Comparison of ENCODE assay signal across 11 mouse cellular contexts in the genomic region with DNA sequence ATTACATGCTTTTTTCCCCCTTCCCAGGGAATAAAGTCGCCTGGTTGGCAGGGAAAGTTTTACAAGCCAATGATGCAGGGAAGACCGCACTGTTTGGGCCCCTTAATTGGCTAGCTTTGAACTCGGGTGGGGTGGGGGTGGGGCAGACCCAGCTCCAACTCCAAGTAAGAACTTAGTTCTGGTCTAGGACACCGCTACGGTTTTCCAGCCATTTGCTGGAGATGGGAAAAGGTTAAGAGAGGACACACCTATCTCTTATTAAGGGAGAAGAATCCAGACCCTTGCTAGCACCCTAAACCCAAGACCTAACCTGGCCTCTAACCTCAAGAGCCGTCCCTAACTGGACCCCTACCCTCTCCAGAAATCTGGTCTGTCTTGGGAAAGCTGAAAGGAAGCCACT. TPM values are rescaled to one million over a fixed set of nuclear protein-coding genes. Genes with fewer than 3 reads are reported as not detected.
DNase-seq lines count a peak whose midpoint lies in the region; ATAC-seq and TF ChIP-seq lines count a peak whose summit lies in the region.
"Had no signal": no experiment of that assay in that cellular context is flagged by ENCODE, and none has a peak within 500 bp of the region (broad histone marks: within the 10 kb centered on the region; RNA-seq: fewer than 3 reads in every experiment).

No protein-coding gene starts in this region.

- H3K4me3 ChIP-seq in hindbrain, embryonic 10.5 days = peak overlapping the region; percentile 54; the same call in 1 of the 2 replicates
- no peak overlapping the region for H3K4me3 ChIP-seq in hindbrain, embryonic 14.5 days (replicated peaks; ENCODE audit: low read length)
- H3K4me3 ChIP-seq in embryonic facial prominence, embryonic 12.5 days = no peak overlapping the region
- H3K4me3 ChIP-seq in hindbrain, embryonic 12.5 days = no peak overlapping the region
- H3K4me3 ChIP-seq in midbrain, embryonic 13.5 days (replicated peaks) = no peak overlapping the region
- H3K4me3 ChIP-seq in gastrocnemius, adult 2 months = no peak overlapping the region
- H3K4me3 ChIP-seq in liver, embryonic 11.5 days (ENCODE audit: low read depth, low read length) = no peak overlapping the region

- no peak overlapping the region for H3K4me2 ChIP-seq in hindbrain, embryonic 14.5 days (replicated peaks)
- H3K4me2 ChIP-seq in embryonic facial prominence, embryonic 12.5 days (replicated peaks) = peak overlapping the region; percentile 57
- peak overlapping the region; percentile 67 for H3K4me2 ChIP-seq in hindbrain, embryonic 12.5 days (replicated peaks)
- H3K4me2 ChIP-seq in midbrain, embryonic 13.5 days (replicated peaks) = peak overlapping the region; percentile 71
- no peak overlapping the region for H3K4me2 ChIP-seq in liver, embryonic 11.5 days

- 20% methylated on average over 6 of the region's 6 CpGs for WGBS in hindbrain, embryonic 10.5 days
- 18% methylated on average over 6 of the region's 6 CpGs for WGBS in hindbrain, embryonic 14.5 days
- WGBS in embryonic facial prominence, embryonic 12.5 days = 14% methylated on average over 6 of the region's 6 CpGs
- WGBS in hindbrain, embryonic 12.5 days = 26% methylated on average over 6 of the region's 6 CpGs
- 22% methylated on average over 6 of the region's 6 CpGs for WGBS in midbrain, embryonic 13.5 days
- 38% methylated on average over 6 of the region's 6 CpGs for WGBS in liver, embryonic 11.5 days

- TF ChIP-seq CTCF in gastrocnemius, adult 2 months (IDR thresholded peaks at IDR 0.05) = no peak

- no peak overlapping the region for H3K9ac ChIP-seq in hindbrain, embryonic 14.5 days
- H3K9ac ChIP-seq in embryonic facial prominence, embryonic 12.5 days = no peak overlapping the region
- no peak overlapping the region for H3K9ac ChIP-seq in hindbrain, embryonic 12.5 days
- no peak overlapping the region for H3K9ac ChIP-seq in midbrain, embryonic 13.5 days (replicated peaks)
- no peak overlapping the region for H3K9ac ChIP-seq in liver, embryonic 11.5 days (ENCODE audit: low read depth, low read length)
- H3K9ac ChIP-seq: liver, embryonic 14.5 days had no signal

- H3K27ac ChIP-seq in hindbrain, embryonic 10.5 days = peak overlapping the region; percentile 98
- no peak overlapping the region for H3K27ac ChIP-seq in hindbrain, embryonic 14.5 days
- H3K27ac ChIP-seq in embryonic facial prominence, embryonic 12.5 days = peak overlapping the region; percentile 87
- no peak overlapping the region for H3K27ac ChIP-seq in hindbrain, embryonic 12.5 days
- H3K27ac ChIP-seq in midbrain, embryonic 13.5 days = peak overlapping the region; percentile 78; the same call in 1 of the 2 replicates
- no peak overlapping the region for H3K27ac ChIP-seq in gastrocnemius, adult 2 months
- no peak overlapping the region for H3K27ac ChIP-seq in liver, embryonic 11.5 days (ENCODE audit: low read depth, low read length)
- H3K27ac ChIP-seq: liver, embryonic 14.5 days had no signal

- intact Hi-C loops in gastrocnemius, adult 2 months (cut with DNase I) = no loop called here
- intact Hi-C loops in left cerebral cortex, postnatal 10 days (cut with DNase I) = no loop called here

- peaks cover 67% of the 10 kb centered on the region for H3K27me3 ChIP-seq in hindbrain, embryonic 10.5 days (ENCODE audit: insufficient read depth, poor library complexity, severe bottlenecking)
- no peaks in the 10 kb centered on the region for H3K27me3 ChIP-seq in hindbrain, embryonic 14.5 days (ENCODE audit: control insufficient read depth, insufficient read depth, low read length)
- H3K27me3 ChIP-seq in embryonic facial prominence, embryonic 12.5 days = no peaks in the 10 kb centered on the region
- no peaks in the 10 kb centered on the region for H3K27me3 ChIP-seq in hindbrain, embryonic 12.5 days
- H3K27me3 ChIP-seq in midbrain, embryonic 13.5 days = peaks cover 6% of the 10 kb centered on the region
- peaks cover 61% of the 10 kb centered on the region for H3K27me3 ChIP-seq in liver, embryonic 11.5 days (replicated peaks; ENCODE audit: control insufficient read depth, insufficient read depth, low read length)

- no peak for DNase-seq in hindbrain, embryonic 10.5 days (ENCODE audit: low spot score)
- no peak for DNase-seq in hindbrain, embryonic 14.5 days (ENCODE audit: low spot score)
- no peak for DNase-seq in gastrocnemius, adult 2 months
- no peak for DNase-seq in liver, embryonic 11.5 days (ENCODE audit: low spot score)
- no peak for DNase-seq in left cerebral cortex, postnatal 10 days (ENCODE audit: extremely low spot score in 1 of 2, low spot score in 2 of 2)
- DNase-seq: gastrocnemius, postnatal 36 days; right cerebral cortex, adult 18-20 months had no signal

- H3K9me3 ChIP-seq in hindbrain, embryonic 10.5 days = no peaks in the 10 kb centered on the region
- no peaks in the 10 kb centered on the region for H3K9me3 ChIP-seq in hindbrain, embryonic 14.5 days (ENCODE audit: control insufficient read depth, low read length)
- no peaks in the 10 kb centered on the region for H3K9me3 ChIP-seq in embryonic facial prominence, embryonic 12.5 days
- no peaks in the 10 kb centered on the region for H3K9me3 ChIP-seq in hindbrain, embryonic 12.5 days (replicated peaks)
- no peaks in the 10 kb centered on the region for H3K9me3 ChIP-seq in midbrain, embryonic 13.5 days
- no peaks in the 10 kb centered on the region for H3K9me3 ChIP-seq in liver, embryonic 11.5 days (ENCODE audit: control insufficient read depth, low read length)

- no peaks in the 10 kb centered on the region for H3K36me3 ChIP-seq in hindbrain, embryonic 10.5 days
- H3K36me3 ChIP-seq in hindbrain, embryonic 14.5 days (replicated peaks; ENCODE audit: control insufficient read depth, insufficient read depth) = no peaks in the 10 kb centered on the region
- peaks cover 3% of the 10 kb centered on the region; the same call in 1 of the 2 replicates for H3K36me3 ChIP-seq in embryonic facial prominence, embryonic 12.5 days
- no peaks in the 10 kb centered on the region for H3K36me3 ChIP-seq in hindbrain, embryonic 12.5 days
- H3K36me3 ChIP-seq in midbrain, embryonic 13.5 days = no peaks in the 10 kb centered on the region
- no peaks in the 10 kb centered on the region for H3K36me3 ChIP-seq in liver, embryonic 11.5 days (ENCODE audit: control insufficient read depth, insufficient read depth, low read length)

- ATAC-seq in hindbrain, embryonic 14.5 days (ENCODE audit: low FRiP score) = no peak
- no peak for ATAC-seq in embryonic facial prominence, embryonic 12.5 days (ENCODE audit: insufficient number of reproducible peaks, insufficient read depth, low FRiP score, low TSS enrichment)
- no peak for ATAC-seq in hindbrain, embryonic 12.5 days (ENCODE audit: low FRiP score)
- no peak for ATAC-seq in midbrain, embryonic 13.5 days
- no peak for ATAC-seq in liver, embryonic 11.5 days (replicated peaks; ENCODE audit: low FRiP score)

- H3K4me1 ChIP-seq in hindbrain, embryonic 10.5 days (replicated peaks) = peaks cover 66% of the 10 kb centered on the region
- peaks cover 35% of the 10 kb centered on the region for H3K4me1 ChIP-seq in hindbrain, embryonic 14.5 days (replicated peaks; ENCODE audit: control insufficient read depth, insufficient read depth, low read length)
- H3K4me1 ChIP-seq in embryonic facial prominence, embryonic 12.5 days = peaks cover 67% of the 10 kb centered on the region
- H3K4me1 ChIP-seq in hindbrain, embryonic 12.5 days = peaks cover 70% of the 10 kb centered on the region
- H3K4me1 ChIP-seq in midbrain, embryonic 13.5 days (replicated peaks) = peaks cover 71% of the 10 kb centered on the region
- 0 out of 2 replicates have a peak, but pooled peaks cover 2% of the 10 kb centered on the region for H3K4me1 ChIP-seq in liver, embryonic 11.5 days (replicated peaks; ENCODE audit: control insufficient read depth, insufficient read depth, low read length)

RNA-seq across cellular contexts. Expression of a gene that starts 22.2 kb away (rescaled TPM):
- 3.0 and 3.3 TPM in 2 replicates for polyA plus RNA-seq in hindbrain, embryonic 10.5 days (2016; fragmentation: Nextera tagmentation; extraction: Ambion mirVana)
- 29.6 and 30.7 TPM in 2 replicates for polyA plus RNA-seq in hindbrain, embryonic 14.5 days (2014; fragmentation: Nextera tagmentation; extraction: Ambion mirVana)
- 39.4 and 41.5 TPM in 2 replicates for polyA plus RNA-seq in embryonic facial prominence, embryonic 12.5 days (2016; fragmentation: Nextera tagmentation; extraction: Ambion mirVana)
- 25.9 and 37.1 TPM in 2 replicates for polyA plus RNA-seq in hindbrain, embryonic 12.5 days (2016; fragmentation: Nextera tagmentation; extraction: Ambion mirVana)
- polyA plus RNA-seq in midbrain, embryonic 13.5 days (2015; fragmentation: Nextera tagmentation; extraction: Ambion mirVana) = 19.2 and 27.0 TPM in 2 replicates
- total RNA-seq in gastrocnemius, adult 2 months (2021) = under 1 TPM in 1 of 2 experiments, not detected in 1; 0.11 TPM
- 0.53 and 0.90 TPM in 2 replicates for polyA plus RNA-seq in liver, embryonic 11.5 days (2014; fragmentation: Nextera tagmentation; extraction: Ambion mirVana)
- 10 to 100 TPM; 66.1 to 75.1 TPM for total RNA-seq in left cerebral cortex, postnatal 10 days (2021)

Comparison
In these comparisons a context has a peak if more than half of its experiments do, and no peak if none do; other contexts are left out.
1. H3K27ac ChIP-seq: peak in hindbrain, embryonic 10.5 days (single experiment), embryonic facial prominence, embryonic 12.5 days (single experiment) and midbrain, embryonic 13.5 days (single experiment); none in hindbrain, embryonic 14.5 days (single experiment), hindbrain, embryonic 12.5 days (single experiment), gastrocnemius, adult 2 months (single experiment) and liver, embryonic 11.5 days (single experiment).
2. H3K4me2 ChIP-seq: peak in embryonic facial prominence, embryonic 12.5 days (single experiment), hindbrain, embryonic 12.5 days (single experiment) and midbrain, embryonic 13.5 days (single experiment); none in hindbrain, embryonic 14.5 days (single experiment) and liver, embryonic 11.5 days (single experiment).